Mouse (Mus musculus) ES-E14 (cell line): ENCODE measurements around the gene Gabbr1. TPM values are rescaled to one million over a fixed set of nuclear protein-coding genes. Genes with fewer than 3 reads are reported as not detected.

ENCODE experiments used
- DNase-seq: peaks from one replicate; pipeline ENCODE4 v3.0.0-alpha.2; 2013; ENCODE audit warnings: low read depth, low spot score
- H3K27ac ChIP-seq: 2 replicates; pipeline ENCODE4 v1.5.1; 2012; ENCODE audit warnings: low read depth, mild to moderate bottlenecking, low read length, moderate library complexity, mixed read lengths; ENCODE audit not compliant: poor library complexity, insufficient read depth, severe bottlenecking
- H3K36me3 ChIP-seq: 2 replicates; pipeline ENCODE4 v1.6.1; 2012; ENCODE audit warnings: mild to moderate bottlenecking, low read length, moderate library complexity, mixed read lengths; ENCODE audit not compliant: control insufficient read depth, poor library complexity, insufficient read depth, severe bottlenecking
- H3K4me1 ChIP-seq, 2 experiments: fragments of 150-350 bp in 1 of 2; sonication (generic) in 1 of 2; 2 replicates each; pipeline ENCODE4 v1.6.1; 2012; ENCODE audit warnings: low read length in 2 of 2, mild to moderate bottlenecking in 1 of 2, mixed read lengths in 1 of 2; ENCODE audit not compliant: control insufficient read depth in 2 of 2, insufficient read depth in 2 of 2, poor library complexity in 1 of 2
- H3K4me3 ChIP-seq, 2 experiments: fragments of 150-350 bp in 1 of 2; sonication (generic) in 1 of 2; 2 replicates each; pipeline ENCODE4 v1.5.1; 2012; ENCODE audit warnings: low read length in 2 of 2, low read depth in 1 of 2, mild to moderate bottlenecking in 1 of 2, mixed read lengths in 1 of 2; ENCODE audit not compliant: insufficient read depth in 1 of 2, poor library complexity in 1 of 2, severe bottlenecking in 1 of 2
- H3K9ac ChIP-seq: 2 replicates; pipeline ENCODE4 v1.6.1; 2012; ENCODE audit warnings: low read depth, mild to moderate bottlenecking, low read length, mixed read lengths; ENCODE audit not compliant: poor library complexity, insufficient read depth, severe bottlenecking
- H3K9me3 ChIP-seq: fragments of 150-350 bp; sonication (generic); 2 replicates; pipeline ENCODE4 v1.6.1; 2012; ENCODE audit warnings: low read depth, mild to moderate bottlenecking, low read length; ENCODE audit not compliant: control insufficient read depth, insufficient read depth
- CHD2 ChIP-seq: IDR thresholded peaks from 2 replicates; pipeline ENCODE4 v1.6.1; 2014; ENCODE audit warnings: mild to moderate bottlenecking, low read depth, low read length, inconsistent platforms
- HCFC1 ChIP-seq: IDR thresholded peaks from 2 replicates; pipeline ENCODE4 v1.6.1; 2012; ENCODE audit warnings: low read length, inconsistent platforms, borderline replicate concordance; ENCODE audit not compliant: insufficient read depth
- MAFK ChIP-seq: IDR thresholded peaks from 2 replicates; pipeline ENCODE4 v1.6.1; 2014; ENCODE audit warnings: mild to moderate bottlenecking, low read depth, low read length, inconsistent platforms; ENCODE audit not compliant: insufficient read depth
- ZC3H11A ChIP-seq: IDR thresholded peaks from 2 replicates; pipeline ENCODE4 v1.6.1; 2012; ENCODE audit warnings: low read depth, mild to moderate bottlenecking, inconsistent platforms, low read length, borderline replicate concordance
- ZNF384 ChIP-seq: IDR thresholded peaks from 2 replicates; pipeline ENCODE4 v1.6.1; 2012; ENCODE audit warnings: low read depth, low read length, inconsistent platforms
- in situ Hi-C, 2 experiments: fragments of 600-800 bp; cut with MboI; formaldehyde crosslinking; loops; one replicate each; pipeline ENCODE4 v1.15.1; 2025; ENCODE audit warnings: low sequenced_read_pairs in 2 of 2, inconsistent platforms in 1 of 2; ENCODE audit not compliant: unreplicated experiment in 2 of 2
- total RNA-seq: library from RNA; depleted of rRNA; stranded (reverse); fragments of 300-350 nt; gene quantifications from 2 replicates; pipeline ENCODE4 v1.2.3, GENCODE M21; 2012

Gabbr1 gene
- total RNA-seq, 1 experiment: 60.9 TPM

DNA sequence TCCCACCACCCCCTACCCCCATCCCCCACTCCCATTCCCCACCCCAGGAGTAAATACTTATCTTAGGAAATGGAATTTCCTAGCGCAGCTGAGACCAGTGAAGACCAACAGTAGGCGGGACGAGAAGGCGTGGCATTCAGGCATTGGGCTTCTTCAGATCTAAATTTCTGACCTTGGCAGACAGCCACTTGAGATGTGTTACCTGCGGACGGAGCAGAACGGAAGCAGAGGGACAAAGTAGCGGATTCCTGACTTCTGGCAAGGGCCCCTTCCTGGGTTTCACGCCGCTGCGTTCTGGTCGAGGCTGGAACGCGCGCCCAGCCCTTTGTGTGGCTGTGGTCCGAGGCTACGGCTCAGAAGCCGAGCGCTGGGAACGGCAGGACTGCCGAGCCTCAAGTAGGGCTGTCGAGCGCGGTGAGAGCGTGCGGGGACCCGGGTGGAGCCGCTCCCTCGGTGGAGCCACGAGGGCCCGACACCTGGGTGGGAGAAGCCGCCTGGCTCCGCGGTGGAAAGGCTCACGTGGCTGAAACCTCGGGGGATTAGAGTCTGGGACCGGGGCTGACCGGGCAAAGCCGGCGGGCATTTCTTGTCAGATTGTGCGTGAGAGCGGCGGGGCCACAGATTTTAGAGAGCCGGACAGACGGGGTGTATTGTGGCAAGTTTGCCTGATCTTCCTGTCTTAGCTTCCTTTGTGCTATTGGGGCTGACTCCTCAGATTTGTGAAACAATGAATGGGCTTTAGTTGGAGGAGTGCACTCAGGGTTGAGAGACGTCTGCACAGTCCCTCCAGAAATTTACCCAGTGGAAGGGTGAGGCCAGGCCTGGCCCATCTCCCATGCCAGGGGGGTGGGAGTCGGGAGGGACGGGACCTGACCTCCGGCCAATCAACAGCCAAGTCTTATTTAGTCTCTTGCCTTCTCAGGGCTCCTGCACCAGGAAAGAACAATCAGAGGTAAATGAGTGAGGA is 43.1 kb upstream of the Gabbr1 start:
- peak; percentile 95 for DNase-seq
- H3K27ac ChIP-seq: peak overlapping the region; percentile 88
- no peak for TF ChIP-seq MAFK
- TF ChIP-seq CHD2: no peak
- TF ChIP-seq HCFC1: peak; percentile 21; the same call in 1 of the 2 replicates
- TF ChIP-seq ZC3H11A: no peak
- no peak for TF ChIP-seq ZNF384
- peaks cover 32% of the 10 kb centered on the region for H3K36me3 ChIP-seq
- H3K4me3 ChIP-seq: peak overlapping the region; percentile 67 to 79
- H3K4me1 ChIP-seq: peaks cover 6 to 10% of the 10 kb centered on the region in 2 experiments; a peak in 3 of 4 replicates
- peak overlapping the region; percentile 86 for H3K9ac ChIP-seq
- in situ Hi-C loops: no loop called here
- no peaks in the 10 kb centered on the region for H3K9me3 ChIP-seq

GRCm38 (mm10) chr17:37003366-37003765 is 42.4 kb upstream of the Gabbr1 start:
- Histone ChIP-seq H3K9me3 (no peaks in the 10 kb centered on the region), H3K36me3 (peaks cover 39% of the 10 kb centered on the region), H3K9ac (peak overlapping the region; percentile 86), H3K4me3 (peak overlapping the region; percentile 67 to 79), H3K4me1 (peaks cover 5 to 10% of the 10 kb centered on the region in 2 experiments; a peak in 3 of 4 replicates), H3K27ac (peak overlapping the region; percentile 88; the same call in 1 of the 2 replicates)
- DNase-seq: no peak
- no peak for TF ChIP-seq CHD2
- TF ChIP-seq MAFK: no peak
- TF ChIP-seq ZC3H11A: no peak
- TF ChIP-seq HCFC1: no peak
- TF ChIP-seq ZNF384: peak; percentile 96
- in situ Hi-C loops: no loop called here

DNA sequence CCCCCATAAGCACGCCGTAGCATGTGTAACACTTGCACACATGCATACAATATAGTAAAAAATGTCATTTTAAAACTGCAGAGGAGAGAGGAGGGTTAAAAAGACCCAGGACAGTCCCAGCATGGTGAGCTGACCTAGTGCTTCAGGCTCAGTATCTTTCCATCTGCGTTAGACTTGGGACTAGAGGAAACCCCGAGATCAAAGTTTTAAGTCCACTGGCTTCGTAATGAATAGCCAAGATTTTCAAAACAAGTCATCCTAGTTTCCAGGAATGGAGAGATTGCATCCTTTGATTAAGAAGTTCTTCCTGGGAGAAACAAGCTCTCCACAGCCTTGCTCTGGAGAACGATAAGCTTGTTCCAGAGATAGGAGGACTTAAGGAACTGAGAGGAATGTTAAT is 37.6 kb upstream of the Gabbr1 start:
- DNase-seq: no peak
- Histone ChIP-seq H3K4me3 (no peak overlapping the region), H3K9ac (no peak overlapping the region), H3K27ac (no peak overlapping the region; the same call in 1 of the 2 replicates), H3K4me1 (peaks cover 8 to 9% of the 10 kb centered on the region in 2 experiments; a peak in 3 of 4 replicates), H3K9me3 (no peaks in the 10 kb centered on the region), H3K36me3 (peaks cover 66% of the 10 kb centered on the region)
- in situ Hi-C loops: no loop called here
- TF ChIP-seq HCFC1 (no peak), MAFK (no peak), ZNF384 (no peak), CHD2 (no peak)

DNA sequence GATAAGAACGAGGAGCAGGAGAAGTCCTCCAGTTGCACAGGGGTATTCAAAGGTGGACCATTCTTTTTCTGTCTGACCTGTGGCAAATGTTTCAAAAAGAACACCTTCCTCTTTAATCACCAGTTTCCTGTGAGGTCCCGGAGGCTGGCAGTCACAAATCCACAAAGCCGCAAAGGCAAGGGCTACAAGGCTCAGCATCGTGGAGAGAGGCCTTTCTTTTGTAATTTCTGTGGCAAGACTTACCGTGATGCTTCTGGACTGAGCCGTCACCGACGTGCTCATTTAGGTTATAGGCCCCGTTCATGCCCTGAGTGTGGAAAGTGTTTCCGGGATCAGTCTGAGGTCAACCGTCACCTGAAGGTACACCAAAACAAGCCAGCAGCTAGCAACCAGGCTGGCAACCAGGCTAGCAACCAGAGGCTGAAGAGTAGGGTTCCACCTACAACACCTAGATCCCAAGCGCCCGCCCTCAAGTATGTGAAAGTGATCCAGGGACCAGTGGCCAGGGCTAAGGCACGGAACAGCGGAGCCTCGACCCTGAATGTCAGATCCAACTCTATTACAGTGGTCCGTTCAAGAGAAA is 36.2 kb upstream of the Gabbr1 start:
- Histone ChIP-seq H3K9me3 (no peaks in the 10 kb centered on the region), H3K9ac (no peak overlapping the region), H3K36me3 (peaks cover 62% of the 10 kb centered on the region), H3K4me1 (peaks cover 8 to 9% of the 10 kb centered on the region in 2 experiments; a peak in 3 of 4 replicates), H3K4me3 (no peak overlapping the region; a peak in 1 of 4 replicates), H3K27ac (peak overlapping the region; percentile 48)
- TF ChIP-seq CHD2 (no peak), HCFC1 (no peak), ZNF384 (no peak), MAFK (no peak), ZC3H11A (no peak)
- no peak for DNase-seq
- in situ Hi-C loops: no loop called here
